ENCODE assay signal across 7 mouse cellular contexts in genomic region chr6:72121301-72121700, GRCm38 (mm10). TPM values are rescaled to one million over a fixed set of nuclear protein-coding genes. Genes with fewer than 3 reads are reported as not detected.
DNase-seq lines count a peak whose midpoint lies in the region; ATAC-seq lines count a peak whose summit lies in the region.

No protein-coding gene starts in this region.

- ATAC-seq in kidney, embryonic 14.5 days (ENCODE audit: low FRiP score, low TSS enrichment) = no peak
- ATAC-seq in forebrain, embryonic 12.5 days (ENCODE audit: low FRiP score) = no peak

- H3K4me3 ChIP-seq in kidney, embryonic 14.5 days (ENCODE audit: low read length) = no peak overlapping the region
- no peak overlapping the region for H3K4me3 ChIP-seq in forebrain, embryonic 12.5 days (replicated peaks)

- H3K9me3 ChIP-seq in kidney, embryonic 14.5 days (ENCODE audit: control insufficient read depth, low read length) = no peaks in the 10 kb centered on the region
- H3K9me3 ChIP-seq in forebrain, embryonic 12.5 days = no peaks in the 10 kb centered on the region

- H3K36me3 ChIP-seq in kidney, embryonic 14.5 days (ENCODE audit: control insufficient read depth, insufficient read depth, low read length) = no peaks in the 10 kb centered on the region
- H3K36me3 ChIP-seq in forebrain, embryonic 12.5 days (replicated peaks) = no peaks in the 10 kb centered on the region

- peak; percentile 68 for DNase-seq in kidney, postnatal 10 days
- DNase-seq in brain, adult 2 months (ENCODE audit: low read depth, low spot score) = peak; percentile 74
- DNase-seq in heart, adult 8-10 months (ENCODE audit: low spot score) = peak; percentile 48
- DNase-seq in lung, postnatal 10 days = peak; percentile 74
- DNase-seq in thymus, postnatal 36 days = no peak

- H3K27ac ChIP-seq in kidney, embryonic 14.5 days (ENCODE audit: low read depth, low read length) = no peak overlapping the region
- H3K27ac ChIP-seq in forebrain, embryonic 12.5 days = no peak overlapping the region

- no peak overlapping the region for H3K9ac ChIP-seq in kidney, embryonic 14.5 days (ENCODE audit: low read depth, low read length)
- H3K9ac ChIP-seq in forebrain, embryonic 12.5 days = no peak overlapping the region

- H3K4me2 ChIP-seq in kidney, embryonic 14.5 days (replicated peaks; ENCODE audit: low read depth, low read length) = no peak overlapping the region
- H3K4me2 ChIP-seq in forebrain, embryonic 12.5 days = no peak overlapping the region

- no peaks in the 10 kb centered on the region for H3K27me3 ChIP-seq in kidney, embryonic 14.5 days (ENCODE audit: control insufficient read depth, insufficient read depth, low read length)
- H3K27me3 ChIP-seq in forebrain, embryonic 12.5 days = no peaks in the 10 kb centered on the region

- no peaks in the 10 kb centered on the region; the same call in 1 of the 2 replicates for H3K4me1 ChIP-seq in kidney, embryonic 14.5 days (ENCODE audit: control insufficient read depth, insufficient read depth, low read length)
- 0 out of 2 replicates have a peak, but pooled peaks cover 3% of the 10 kb centered on the region for H3K4me1 ChIP-seq in forebrain, embryonic 12.5 days

- 56% methylated on average over 3 of the region's 3 CpGs for WGBS in kidney, embryonic 14.5 days
- 70% methylated on average over 3 of the region's 3 CpGs for WGBS in forebrain, embryonic 12.5 days

RNA-seq across cellular contexts. Expression of gene St3gal5, which starts 23.9 kb away (rescaled TPM):
- 26.4 and 31.4 TPM in 2 replicates for polyA plus RNA-seq in kidney, embryonic 14.5 days (2014; fragmentation: Nextera tagmentation; extraction: Ambion mirVana)
- 10 to 100 TPM; 60.4 to 74.1 (median 71.4) TPM for total RNA-seq in heart, adult 8-10 months (2022)
- polyA plus RNA-seq in forebrain, embryonic 12.5 days (2016; fragmentation: Nextera tagmentation; extraction: Ambion mirVana) = 34.1 and 37.1 TPM in 2 replicates

Comparison
In these comparisons a context has a peak if more than half of its experiments do, and no peak if none do; other contexts are left out.
1. DNase-seq: peak in kidney, postnatal 10 days (single experiment), brain, adult 2 months (single experiment), heart, adult 8-10 months (single experiment) and lung, postnatal 10 days (single experiment); none in thymus, postnatal 36 days (0 of 2).